Mouse (Mus musculus) natural killer cell, adult 2 months (primary cell): Measurements from ENCODE around the gene Tmem30c.

Source experiments
- DNase-seq, 2 experiments: peaks; one replicate each; pipeline ENCODE4 v3.0.0; 2022; ENCODE audit warnings: low spot score in 2 of 2

Gene Tmem30c

DNA sequence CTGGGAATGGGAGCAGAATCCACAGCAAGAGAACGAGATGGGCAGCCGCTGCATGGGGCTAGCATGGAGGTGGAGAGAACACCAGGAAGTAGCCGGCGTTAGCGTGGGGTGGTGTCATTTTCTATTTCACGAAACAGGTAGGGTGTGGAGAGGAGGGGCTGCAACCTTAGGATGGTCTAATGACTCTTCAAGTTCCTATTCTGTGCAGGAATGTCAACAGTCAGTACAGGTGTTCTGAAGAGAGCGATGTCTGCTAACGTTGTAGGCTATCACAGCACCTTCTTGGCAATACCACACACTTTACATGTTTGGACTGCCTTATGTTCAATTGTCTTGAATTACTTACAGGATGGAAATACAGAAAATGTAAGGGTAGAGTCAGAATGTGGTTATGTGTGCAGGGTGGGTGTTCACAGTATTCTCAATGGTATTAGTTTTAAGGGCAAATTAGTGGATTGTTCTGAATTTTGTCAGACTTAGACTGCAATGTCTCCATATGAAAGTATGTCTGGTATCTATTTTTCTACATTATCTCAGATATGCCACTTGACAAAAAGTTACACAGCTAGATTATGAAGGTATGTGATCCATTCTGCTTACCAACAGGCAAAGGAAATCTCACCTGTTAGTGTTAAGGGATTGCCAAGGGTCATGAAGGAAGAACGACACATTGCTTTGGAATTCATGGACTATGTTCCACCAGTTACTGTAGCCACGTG lies 2.7 kb upstream of the Tmem30c start:
- DNase-seq, result no peak

DNA sequence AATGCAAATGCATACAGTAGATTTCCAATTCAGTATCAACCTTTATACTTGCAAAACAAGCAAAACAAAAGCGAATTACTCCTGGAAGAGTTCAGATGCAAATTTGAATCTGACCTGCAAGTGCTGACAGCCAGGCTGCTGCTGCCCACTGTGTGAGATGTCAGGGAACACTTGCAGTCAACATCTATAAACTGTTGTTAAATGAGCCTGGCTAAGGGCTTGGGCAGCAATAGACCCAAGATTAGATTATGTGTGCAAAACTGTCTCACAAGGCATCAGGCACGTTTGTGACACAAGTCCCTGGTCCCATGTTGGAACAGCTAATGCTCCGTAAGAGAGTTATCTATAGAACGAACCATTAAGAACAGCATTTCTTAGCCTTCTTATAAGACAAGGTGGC lies 369 bp downstream of the Tmem30c start:
- DNase-seq, result no peak

DNA sequence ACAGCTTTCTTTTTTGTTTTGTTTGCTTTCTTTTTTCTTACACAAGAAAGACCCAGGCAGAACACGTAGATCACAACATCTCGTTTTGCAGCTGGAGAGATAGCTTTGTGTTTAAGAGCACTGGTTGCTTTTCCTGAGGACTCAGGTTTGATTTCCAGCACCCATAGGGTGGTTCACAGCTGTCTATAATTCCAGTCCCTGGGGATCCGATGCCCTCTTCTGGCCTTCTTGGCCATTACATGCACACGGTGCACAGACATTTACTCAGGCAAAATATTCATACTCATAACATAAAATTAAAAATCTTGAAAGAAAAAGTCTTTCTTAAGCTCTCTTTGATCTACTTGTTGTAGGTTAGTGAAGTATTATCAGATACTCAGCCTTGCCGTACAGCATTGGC lies 969 bp downstream of the Tmem30c start:
- DNase-seq, result peak in 1 of 2 experiments; percentile 3

DNA sequence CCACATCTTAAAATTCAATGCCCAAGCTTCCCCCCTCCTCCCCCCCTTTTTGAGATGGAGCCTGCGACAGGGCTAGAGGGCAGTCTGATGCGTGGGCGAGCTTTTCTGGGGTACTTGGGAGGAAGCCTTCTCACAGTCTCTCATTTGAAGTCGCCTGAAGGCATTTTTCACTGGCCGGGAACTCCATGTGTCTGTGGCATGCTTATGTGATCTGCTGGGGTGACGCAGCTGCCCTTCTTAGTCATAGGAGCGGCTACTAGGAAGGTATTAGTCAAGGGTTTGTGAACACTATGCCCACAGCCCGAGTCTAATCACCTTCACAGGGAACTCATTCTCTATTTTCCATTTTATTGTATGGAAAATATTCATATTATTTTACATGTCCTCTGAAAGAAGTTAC lies 11.2 kb downstream of the Tmem30c start:
- DNase-seq, result no peak

DNA sequence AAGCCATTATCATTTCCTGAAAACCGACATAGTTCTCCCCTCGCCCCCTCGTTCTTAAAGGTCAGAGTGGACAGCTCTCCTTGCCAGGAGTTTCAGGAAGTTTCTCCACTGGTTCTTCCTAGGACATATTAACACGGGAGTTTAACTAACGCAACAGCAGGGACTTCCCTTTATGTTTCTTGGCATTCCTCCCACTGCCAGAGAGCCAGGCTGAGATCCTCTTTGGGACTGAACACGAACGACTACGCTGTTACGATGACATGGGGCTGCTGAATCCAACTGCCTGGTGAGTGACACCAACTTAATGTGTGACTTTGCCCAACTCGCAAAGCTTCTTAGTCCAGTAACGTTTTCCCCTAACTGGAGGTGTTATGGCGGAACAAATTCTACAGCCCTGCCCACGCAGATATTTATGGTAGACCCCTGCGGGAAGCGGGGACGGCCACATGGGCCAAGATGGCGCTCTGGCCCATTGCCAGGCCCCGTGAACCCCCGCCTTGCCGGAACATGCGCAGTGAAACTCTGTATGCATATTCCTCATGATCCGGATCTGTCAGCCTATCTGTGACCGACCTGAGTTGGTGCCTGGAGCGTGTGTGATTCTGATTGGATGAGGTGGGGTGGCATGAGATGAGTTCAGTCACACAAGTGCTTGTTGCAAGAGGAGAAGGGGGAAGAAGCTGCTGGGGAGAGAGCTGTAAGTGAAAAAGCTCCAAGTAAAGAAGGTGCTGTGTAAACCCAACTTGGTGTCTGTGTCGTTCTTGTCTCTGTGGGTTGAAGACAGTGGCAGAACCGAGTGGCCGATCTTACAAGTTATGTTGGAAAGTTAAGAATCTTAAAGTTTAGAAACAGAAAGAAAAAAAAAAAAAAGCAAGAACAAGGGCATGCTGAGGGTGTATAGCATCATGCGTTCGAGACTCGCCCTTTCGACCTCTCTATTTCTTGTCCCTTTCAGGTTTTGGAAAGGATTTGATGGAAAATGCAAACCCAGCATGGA lies 12.1 kb downstream of the Tmem30c start:
- DNase-seq, result no peak

DNA sequence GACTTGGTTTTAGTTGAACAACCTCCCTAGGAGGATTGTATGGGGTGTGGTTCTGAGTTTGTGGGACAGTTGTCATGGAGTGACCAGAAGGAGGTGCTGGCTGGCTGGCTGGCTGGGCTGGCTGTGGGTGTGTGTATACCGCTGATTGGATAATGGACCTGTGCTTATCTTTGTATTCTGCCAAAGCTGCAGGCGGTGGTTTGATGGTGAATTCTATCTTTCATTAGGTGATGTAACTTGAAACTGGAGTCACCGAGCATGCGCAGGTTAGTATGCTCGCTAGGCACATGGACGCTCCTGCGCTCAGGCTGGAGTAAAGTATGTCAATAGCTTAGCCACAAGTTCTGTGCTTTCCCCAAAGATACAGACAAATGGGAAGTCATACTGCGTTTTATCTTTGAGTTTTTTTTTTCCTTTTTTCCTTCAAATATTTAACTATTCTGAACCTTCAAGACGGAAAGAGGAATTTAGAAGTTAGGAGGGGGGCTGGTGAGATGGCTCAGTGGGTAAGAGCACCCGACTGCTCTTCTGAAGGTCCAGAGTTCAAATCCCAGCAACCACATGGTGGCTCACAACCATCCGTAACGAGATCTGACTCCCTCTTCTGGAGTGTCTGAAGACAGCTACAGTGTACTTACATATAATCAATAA lies 13.6 kb downstream of the Tmem30c start:
- no peak for DNase-seq

DNA sequence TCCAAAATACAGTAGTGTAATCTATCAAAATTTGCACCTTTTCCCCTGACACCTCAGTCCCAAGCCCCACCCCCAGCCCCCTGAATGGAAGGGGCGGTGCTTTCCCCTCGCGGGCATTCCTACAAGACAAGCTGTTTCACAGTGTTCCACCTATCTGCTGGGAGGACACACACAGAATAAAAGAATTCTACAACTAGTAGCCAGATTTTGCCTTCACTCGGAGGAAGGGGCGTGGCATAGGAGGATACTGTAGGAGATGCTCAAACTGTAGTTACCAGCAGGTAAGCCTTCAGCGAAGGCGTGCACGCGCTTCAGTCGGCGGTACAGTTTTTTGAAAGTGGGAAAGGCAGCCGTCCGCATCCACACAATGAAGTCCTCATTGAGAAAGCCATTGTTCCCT lies 22.9 kb downstream of the Tmem30c start:
- DNase-seq, result no peak

DNA sequence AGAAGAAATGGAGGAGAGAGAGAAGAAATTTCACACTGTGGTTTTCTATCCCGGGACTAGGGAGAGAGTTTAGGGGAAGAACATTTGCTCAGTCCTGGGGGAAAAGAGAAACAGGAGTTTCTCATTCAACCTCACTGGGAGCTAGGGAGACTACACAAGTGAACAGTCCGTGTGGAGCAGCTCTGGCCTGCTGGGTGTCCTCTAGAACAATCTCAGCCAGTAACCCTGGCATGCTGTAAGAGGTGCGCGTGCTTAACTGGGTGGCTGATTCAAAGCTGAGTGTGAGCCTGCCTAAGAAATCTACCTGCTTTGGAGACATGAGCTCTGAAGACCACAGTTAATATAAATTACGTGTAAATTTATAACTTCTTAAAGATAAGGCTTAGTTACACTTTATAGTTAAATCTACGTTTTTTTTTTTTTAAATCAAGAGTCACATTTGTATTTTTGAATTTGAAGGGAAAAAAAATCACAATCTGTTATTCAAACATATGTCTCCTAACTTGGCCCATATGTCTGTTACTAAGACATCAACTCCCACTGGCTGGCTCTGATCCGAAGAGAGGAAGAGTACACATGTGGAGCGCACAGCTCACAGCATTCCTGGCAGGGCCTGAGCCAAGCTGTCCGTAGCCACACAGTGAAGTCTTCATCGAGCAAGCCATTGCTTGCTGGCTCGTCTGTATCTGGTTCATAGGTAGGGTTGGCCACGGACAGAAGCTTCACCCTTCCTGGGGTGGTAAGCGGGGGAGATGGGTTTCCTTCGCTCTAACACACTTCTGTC lies 24.4 kb downstream of the Tmem30c start:
- DNase-seq, result no peak

DNA sequence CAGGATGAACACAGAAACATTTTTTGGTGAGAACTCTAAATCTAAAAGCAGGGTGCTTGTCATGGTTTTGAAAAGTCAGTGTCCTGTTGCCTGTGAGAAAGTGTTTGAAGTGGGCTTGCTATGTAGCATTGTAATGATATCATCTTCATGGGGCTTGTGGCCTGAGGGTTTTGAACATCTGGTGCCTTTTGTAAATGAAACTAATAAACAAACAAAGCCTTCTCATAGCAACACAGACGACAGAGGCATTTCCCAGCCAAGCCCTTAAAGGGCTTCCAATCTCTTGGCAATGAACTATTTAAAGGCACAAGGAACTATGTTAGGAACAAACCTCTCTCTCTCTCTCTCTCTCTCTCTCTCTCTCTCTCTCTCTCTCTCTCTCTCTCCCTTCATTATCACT lies 25.6 kb downstream of the Tmem30c start:
- DNase-seq, result no peak

DNA sequence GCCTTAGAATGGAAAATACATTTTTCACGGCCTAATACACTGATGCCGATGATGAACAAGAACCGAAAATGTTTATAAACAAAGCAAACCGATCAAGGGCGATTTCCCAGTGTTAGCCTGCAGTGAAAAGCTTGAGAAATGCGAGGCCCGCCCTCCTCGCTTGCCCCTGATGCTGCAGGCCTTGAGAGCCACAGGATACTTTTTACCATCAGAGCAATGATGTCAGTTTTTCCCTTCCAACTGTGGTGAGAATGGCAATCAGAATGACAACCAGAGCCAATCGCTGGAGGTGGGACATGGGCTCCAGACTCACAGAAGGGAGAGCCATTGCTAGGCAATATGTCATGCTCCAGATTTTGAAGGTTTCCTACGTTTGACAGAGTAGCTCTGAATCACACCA lies 32.5 kb downstream of the Tmem30c start:
- no peak for DNase-seq

DNA sequence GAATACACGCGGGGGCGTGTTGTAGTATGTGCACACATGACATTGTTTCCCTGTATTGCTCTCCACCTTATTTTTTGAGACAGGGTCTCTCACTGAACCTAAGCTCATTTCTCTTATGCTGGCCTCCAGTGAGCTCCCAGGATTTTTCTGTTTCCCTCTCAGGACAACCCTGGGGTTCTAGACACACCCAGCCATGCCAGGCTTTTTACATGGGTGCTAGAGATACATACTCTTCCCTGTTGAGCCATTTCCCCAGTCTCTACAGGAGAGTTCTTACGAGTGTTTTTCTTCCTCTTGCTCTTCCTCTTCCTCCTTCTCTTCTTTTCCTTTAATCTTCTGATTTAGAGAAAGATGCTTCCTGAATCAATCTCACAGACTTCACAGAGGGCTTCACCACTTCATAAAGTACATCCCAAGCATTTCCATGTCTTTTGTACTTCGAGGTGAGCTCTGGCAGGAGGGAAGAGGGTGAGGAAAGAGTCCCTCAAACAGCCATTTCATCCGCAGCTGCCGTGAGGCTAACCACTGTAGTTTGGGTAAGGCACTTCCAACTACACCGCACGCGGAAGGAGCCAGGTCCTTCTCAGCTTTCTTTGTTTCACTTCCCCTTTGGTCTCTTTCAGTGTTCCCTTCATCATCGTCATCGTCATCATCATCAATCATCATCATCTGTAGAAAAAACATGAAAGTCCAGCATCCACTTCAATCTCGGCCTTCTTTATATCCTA lies 33.1 kb downstream of the Tmem30c start:
- peak in 1 of 2 experiments; percentile 29 for DNase-seq

DNA sequence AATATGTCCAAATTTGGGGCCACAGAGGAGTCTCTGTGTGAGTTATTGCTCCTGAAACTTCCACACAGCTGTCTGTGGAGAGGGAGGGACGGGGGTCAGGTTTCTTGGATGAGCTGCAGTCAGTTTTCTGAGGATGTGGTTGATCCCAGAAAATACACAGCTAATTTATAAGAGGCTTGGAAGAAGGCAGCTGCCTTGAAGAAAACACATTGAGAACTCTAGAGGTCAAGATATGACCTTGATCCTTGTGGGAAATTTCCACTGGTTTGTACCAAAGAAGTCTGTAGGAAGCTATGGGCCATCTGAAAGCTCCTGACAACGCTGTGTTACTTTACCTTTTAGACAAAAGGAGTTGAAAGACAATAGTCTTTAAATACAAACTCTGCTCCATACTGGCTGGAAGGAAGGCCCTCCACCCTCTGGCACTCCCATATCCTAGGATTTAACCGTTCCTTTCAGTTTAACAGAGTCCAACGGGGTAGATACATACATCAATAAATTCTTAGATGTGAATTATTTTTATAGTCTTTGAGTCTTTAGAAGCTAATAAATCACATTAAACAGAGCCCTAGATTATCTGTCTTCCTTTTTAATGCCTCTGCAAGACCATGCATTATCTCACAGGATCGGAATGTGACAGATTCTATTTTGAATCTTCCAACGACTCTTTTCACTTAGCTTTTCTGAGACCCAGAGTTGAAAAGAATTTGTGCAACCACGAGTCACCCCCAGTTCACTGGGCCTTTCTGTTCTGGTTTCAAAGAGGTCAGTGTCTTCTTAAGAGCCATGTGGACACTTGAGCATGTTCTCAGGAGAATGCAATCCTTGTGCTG lies 40.9 kb downstream of the Tmem30c start:
- DNase-seq, result no peak

DNA sequence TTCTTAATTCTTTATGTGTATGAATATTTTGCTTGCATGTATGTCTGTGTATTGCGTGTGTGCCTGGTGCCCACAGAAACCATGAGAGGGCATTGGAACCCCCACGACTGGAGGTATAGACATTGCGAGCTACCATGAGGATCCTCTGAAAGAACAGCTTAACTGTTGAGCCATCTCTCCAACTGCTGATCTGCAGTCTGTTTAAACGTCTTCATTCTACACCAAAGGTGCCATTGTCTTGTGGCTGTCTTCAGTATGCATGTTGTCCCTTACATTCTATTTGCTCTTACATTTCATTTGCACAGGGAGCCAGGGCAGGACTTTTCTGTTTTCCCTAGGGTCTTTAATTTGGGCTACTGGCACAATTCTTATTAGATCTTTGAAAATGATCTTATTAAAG lies 41.7 kb downstream of the Tmem30c start:
- DNase-seq, result no peak

DNA sequence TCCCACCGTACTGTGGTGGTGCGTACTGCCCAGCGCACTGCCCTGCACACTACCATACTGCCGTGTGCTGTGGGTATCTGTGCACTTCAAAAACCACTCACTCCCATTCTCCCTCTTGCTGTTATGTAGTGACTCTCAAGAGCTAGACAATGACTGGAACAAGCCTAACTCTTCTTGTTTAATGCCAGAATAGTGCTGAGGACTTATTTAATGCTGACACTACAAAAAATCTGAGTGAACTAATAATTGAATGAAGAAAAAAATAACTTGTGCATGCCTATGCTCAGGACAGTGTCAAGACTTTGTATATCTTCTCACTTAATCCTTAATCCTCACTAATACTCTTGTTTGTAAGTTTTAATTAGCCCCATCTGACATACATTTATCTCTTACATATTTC lies 45.2 kb downstream of the Tmem30c start:
- DNase-seq, result no peak

DNA sequence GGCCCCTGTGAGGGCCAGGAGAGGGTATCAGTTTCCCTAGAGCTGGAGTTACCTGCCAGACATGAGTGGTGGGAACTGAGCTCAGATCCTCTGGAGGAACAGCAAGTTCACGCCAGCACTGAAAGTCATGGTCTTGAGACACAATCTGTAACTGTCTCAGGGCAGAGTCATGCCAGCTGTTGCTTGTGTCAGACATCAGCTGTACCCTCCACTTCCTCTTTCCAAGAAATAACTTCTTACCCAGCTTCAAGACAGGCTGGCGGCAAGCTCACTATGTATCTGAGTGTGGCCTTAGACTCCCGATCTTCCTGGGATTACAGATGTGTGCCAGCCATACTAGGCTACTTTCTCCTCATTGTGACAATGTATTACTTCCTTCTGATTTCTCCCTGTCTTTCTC lies 46.1 kb downstream of the Tmem30c start:
- DNase-seq, result peak in 1 of 2 experiments; percentile 41

DNA sequence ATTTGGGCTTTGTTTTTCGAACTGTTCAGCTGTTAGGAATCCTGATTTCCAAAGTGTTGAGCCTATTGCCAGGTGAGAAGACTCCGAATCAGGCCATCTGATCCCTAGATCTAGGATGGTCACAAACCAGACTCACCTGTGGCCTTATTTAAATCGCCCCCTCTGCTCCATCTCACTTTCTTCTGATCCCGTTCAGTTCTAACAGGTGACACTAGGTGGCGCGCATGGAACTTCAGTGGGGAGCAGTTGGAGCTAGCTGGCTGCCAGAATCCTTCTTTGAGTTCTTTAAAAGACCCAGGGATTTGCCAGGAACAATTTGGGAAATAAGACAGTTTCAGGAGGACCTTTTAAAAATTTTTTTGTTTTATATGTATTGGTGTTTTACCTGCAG lies 48.8 kb downstream of the Tmem30c start:
- DNase-seq, result peak; percentile 41 to 71

DNA sequence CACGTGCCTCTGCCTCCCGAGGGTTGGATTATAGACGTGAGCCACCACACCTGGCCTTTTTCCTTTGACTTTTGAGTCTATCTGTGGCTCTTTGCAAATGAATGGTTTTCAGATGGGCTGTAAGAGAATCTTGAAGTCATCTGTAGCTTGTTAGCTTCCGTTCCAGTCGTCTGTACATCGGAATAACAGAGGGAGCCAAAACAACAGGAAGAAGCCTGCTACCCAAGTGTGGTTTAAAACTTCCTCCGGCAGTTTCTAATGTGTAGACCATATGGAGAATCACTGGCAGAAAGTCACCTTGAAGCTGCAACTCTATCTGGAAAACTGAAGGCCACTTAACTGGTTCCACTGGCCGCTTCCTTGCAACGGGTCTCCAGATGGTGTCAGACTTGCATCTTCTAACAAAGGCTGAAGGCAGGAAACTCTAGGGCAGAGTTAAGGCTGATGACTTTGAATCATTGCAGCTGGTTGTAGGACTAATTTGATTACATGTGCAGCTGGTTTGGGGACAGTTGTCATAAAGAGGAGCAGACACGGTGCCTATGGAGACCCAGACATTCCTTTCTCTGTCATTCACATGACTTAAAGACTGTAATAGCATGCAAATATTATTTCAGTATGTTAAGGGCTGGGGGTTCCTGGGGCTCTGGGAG lies 49.3 kb downstream of the Tmem30c start:
- DNase-seq, result peak in 1 of 2 experiments; percentile 15

DNA sequence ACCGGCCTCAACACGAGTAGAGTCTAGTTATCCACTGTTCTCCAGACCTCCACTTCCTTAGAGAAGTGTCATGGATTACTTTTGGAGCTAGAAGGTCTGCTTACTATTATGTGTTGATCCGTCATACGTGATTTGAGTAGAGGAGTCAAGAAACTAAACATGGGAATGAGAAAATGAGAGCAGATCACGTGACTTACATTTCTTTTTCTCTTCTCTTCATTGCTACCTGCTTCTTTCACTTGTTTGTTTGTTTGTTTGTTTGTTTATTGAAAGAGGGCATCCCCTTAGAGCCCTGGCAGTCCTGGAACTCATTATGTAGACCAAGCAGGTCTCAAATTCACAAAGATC lies 49.8 kb downstream of the Tmem30c start:
- no peak for DNase-seq

DNA sequence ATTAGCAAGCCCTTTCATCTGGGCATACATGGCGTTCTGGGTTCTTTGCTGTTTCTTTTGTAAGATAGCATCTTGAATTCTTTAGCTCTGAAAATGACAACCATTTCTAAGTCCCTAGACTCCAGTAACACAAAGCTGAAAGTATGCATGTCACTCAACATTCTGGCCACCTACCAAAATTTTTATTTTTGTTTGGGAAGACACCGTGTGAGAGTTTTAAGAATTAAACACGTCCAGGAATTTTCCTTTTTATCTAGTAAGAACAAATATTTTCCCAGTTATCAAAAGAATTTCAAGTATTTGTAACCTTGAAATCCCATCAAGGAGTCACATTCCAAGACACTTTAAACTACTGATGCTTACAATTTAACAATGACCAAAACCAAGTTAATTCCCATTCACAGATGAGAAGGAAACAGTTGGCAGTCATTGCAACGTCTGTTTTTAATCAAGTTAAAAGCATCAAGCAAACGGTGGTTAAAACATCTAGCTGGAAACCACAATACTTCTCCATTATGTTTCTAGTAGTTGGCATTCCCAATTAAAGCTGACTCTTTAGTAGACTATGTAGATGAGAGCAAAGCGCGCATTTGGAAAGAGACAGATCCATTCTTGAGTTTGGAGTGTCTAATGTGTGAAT lies 56.7 kb downstream of the Tmem30c start:
- DNase-seq, result no peak
